17 mouse cellular contexts compared by ENCODE assay signal in genomic region chr9:108572321-108572720, GRCm38 (mm10).
"Had no signal": no experiment of that assay in that cellular context is flagged by ENCODE, and none has a peak within 500 bp of the region (broad histone marks: within the 10 kb centered on the region; RNA-seq: fewer than 3 reads in every experiment).

No protein-coding gene starts in this region.

- H3K9ac ChIP-seq: lung, embryonic 15.5 days; midbrain, embryonic 13.5 days; midbrain, embryonic 15.5 days; neural tube, embryonic 12.5 days; stomach, embryonic 15.5 days had no signal

- H3K9me3 ChIP-seq: lung, embryonic 15.5 days; megakaryocyte, embryonic 14.5 days; midbrain, embryonic 13.5 days; midbrain, embryonic 15.5 days; neural tube, embryonic 12.5 days; stomach, embryonic 15.5 days had no signal

- DNase-seq: lung, adult 2 months; lung, postnatal 14 days; lung, postnatal 36 days; right cerebral cortex, postnatal 14 days; thymus, adult 2 months; thymus, postnatal 25 days; thymus, postnatal 4 days had no signal

- ATAC-seq: lung, postnatal 0 days; midbrain, embryonic 13.5 days; midbrain, embryonic 15.5 days had no signal

- H3K4me3 ChIP-seq: lung, embryonic 15.5 days; midbrain, embryonic 13.5 days; midbrain, embryonic 15.5 days; neural tube, embryonic 12.5 days; stomach, embryonic 15.5 days had no signal

- H3K27me3 ChIP-seq: lung, embryonic 15.5 days; megakaryocyte, embryonic 14.5 days; midbrain, embryonic 13.5 days; midbrain, embryonic 15.5 days; neural tube, embryonic 12.5 days; stomach, embryonic 15.5 days had no signal

- H3K27ac ChIP-seq: lung, embryonic 15.5 days; macrophage; midbrain, embryonic 13.5 days; midbrain, embryonic 15.5 days; neural tube, embryonic 12.5 days; stomach, embryonic 15.5 days; stomach, postnatal 0 days had no signal

- H3K4me2 ChIP-seq: lung, embryonic 15.5 days; midbrain, embryonic 11.5 days; midbrain, embryonic 13.5 days; midbrain, embryonic 15.5 days; stomach, embryonic 15.5 days had no signal
